Mouse (Mus musculus) embryonic fibroblast, embryonic 13.5 days (primary cell): ENCODE data around the gene Hnrnpdl.

Experiments
- CTCF ChIP-seq: IDR thresholded peaks from 2 replicates; pipeline ENCODE4 v1.5.1; 2011; ENCODE audit warnings: mild to moderate bottlenecking, control low read depth, low read length, moderate library complexity, borderline replicate concordance; ENCODE audit not compliant: insufficient read depth
- POLR2A ChIP-seq: IDR thresholded peaks from 2 replicates; pipeline ENCODE4 v1.6.1; 2011; ENCODE audit warnings: low read depth, mild to moderate bottlenecking, control low read depth, low read length, moderate library complexity

GRCm38 (mm10) chr5:100046096-100046495 is 6.6 kb upstream of the Hnrnpdl start:
- TF ChIP-seq POLR2A (no peak), CTCF (no peak)
